Mouse (Mus musculus) kidney, adult 2 months (tissue): ENCODE results near the gene Figla.

Experiments used
- CTCF ChIP-seq: fragments of 200-500 bp; conservative IDR thresholded peaks from 2 replicates; pipeline ENCODE4 v1.5.1; 2011; ENCODE audit warnings: low read depth, mild to moderate bottlenecking, control low read depth, low read length, moderate library complexity, mixed read lengths; ENCODE audit not compliant: insufficient read depth, insufficient read length
- POLR2A ChIP-seq: fragments of 200-500 bp; IDR thresholded peaks from one replicate; pipeline ENCODE4 v1.6.1; 2011; ENCODE audit warnings: low read depth, low read length, control low read depth

- TF ChIP-seq CTCF (no peak), POLR2A (no peak)
These were observed 46.3 kb downstream of the Figla start for GRCm38 (mm10) chr6:86062226-86062625.
